Mouse (Mus musculus) kidney, embryonic 14.5 days (tissue): ENCODE measurements around the gene Eif4g2. TPM values are rescaled to one million over a fixed set of nuclear protein-coding genes. Genes with fewer than 3 reads are reported as not detected.

Source experiments
- ATAC-seq: fragments of 200-750 bp; cut with Nextera tagmentation; 2 replicates; pipeline ENCODE4 v1.8.0; 2017; ENCODE audit warnings: moderate number of reproducible peaks, mild to moderate bottlenecking, moderate TSS enrichment, moderate library complexity; ENCODE audit not compliant: low FRiP score, low TSS enrichment
- H3K27ac ChIP-seq: fragments of 300-500 bp; sonication (generic); 2 replicates; pipeline ENCODE4 v1.5.1; 2014; ENCODE audit warnings: low read depth, mild to moderate bottlenecking, low read length, moderate library complexity, mixed read lengths
- H3K27me3 ChIP-seq: fragments of 300-500 bp; sonication (generic); 2 replicates; pipeline ENCODE4 v1.6.1; 2014; ENCODE audit warnings: mild to moderate bottlenecking, low read length; ENCODE audit not compliant: control insufficient read depth, insufficient read depth
- H3K36me3 ChIP-seq: fragments of 300-500 bp; sonication (generic); 2 replicates; pipeline ENCODE4 v1.6.1; 2014; ENCODE audit warnings: low read length, mixed read lengths; ENCODE audit not compliant: control insufficient read depth, insufficient read depth
- H3K4me1 ChIP-seq: fragments of 300-500 bp; sonication (generic); 2 replicates; pipeline ENCODE4 v1.6.1; 2014; ENCODE audit warnings: low read length, mixed read lengths; ENCODE audit not compliant: control insufficient read depth, insufficient read depth
- H3K4me2 ChIP-seq: fragments of 300-500 bp; sonication (generic); replicated peaks from 2 replicates; pipeline ENCODE4 v1.6.1; 2014; ENCODE audit warnings: low read depth, mild to moderate bottlenecking, low read length
- H3K4me3 ChIP-seq: fragments of 300-500 bp; sonication (generic); 2 replicates; pipeline ENCODE4 v1.5.1; 2014; ENCODE audit warnings: mild to moderate bottlenecking, low read length
- H3K9ac ChIP-seq: fragments of 300-500 bp; sonication (generic); 2 replicates; pipeline ENCODE4 v1.6.1; 2014; ENCODE audit warnings: low read depth, mild to moderate bottlenecking, low read length, moderate library complexity
- H3K9me3 ChIP-seq: fragments of 300-500 bp; sonication (generic); 2 replicates; pipeline ENCODE4 v1.6.1; 2016; ENCODE audit warnings: low read length; ENCODE audit not compliant: control insufficient read depth
- WGBS: fragments of 180-500 bp; shearing (Covaris S2); extraction: QIAGEN DNeasy Blood & Tissue Kit; methylation state at CpG from one replicate; pipeline ENCODE4 v1.1.7; 2014; 5-methylcytosine and 5-hydroxymethylcytosine counted together
- polyA plus RNA-seq: library from polyadenylated mRNA; unstranded; fragments of >200 nt; fragmentation: Nextera tagmentation; extraction: Ambion mirVana; gene quantifications from 2 replicates; pipeline ENCODE4 v1.2.1, GENCODE M21; 2014

Gene Eif4g2
- polyA plus RNA-seq, 1 experiment from 2014 or later: 1,074 TPM

DNA sequence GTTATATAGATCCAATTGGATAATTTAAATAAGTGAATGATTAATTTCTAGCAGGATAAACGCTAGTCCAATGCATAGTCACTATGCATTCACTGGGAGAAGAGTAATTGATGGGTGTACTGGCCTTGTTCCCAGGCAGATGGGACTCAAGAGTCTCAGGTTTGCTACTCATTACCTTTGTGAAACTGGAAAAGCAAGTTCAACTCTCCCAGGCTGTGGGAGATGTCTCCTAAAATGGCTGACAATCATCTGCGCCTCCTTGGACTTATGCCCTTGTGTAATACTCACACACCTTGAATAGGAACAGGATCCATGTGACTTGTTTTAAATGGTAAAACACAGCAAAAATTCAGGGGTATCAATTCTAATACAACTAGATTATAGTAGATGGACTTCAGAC is 26.3 kb upstream of the Eif4g2 start:
- no peak overlapping the region for H3K4me2 ChIP-seq
- peaks cover 4% of the 10 kb centered on the region for H3K36me3 ChIP-seq
- no peak for ATAC-seq
- no peaks in the 10 kb centered on the region for H3K4me1 ChIP-seq
- H3K9ac ChIP-seq: no peak overlapping the region
- no peaks in the 10 kb centered on the region for H3K27me3 ChIP-seq
- no peak overlapping the region for H3K27ac ChIP-seq
- H3K9me3 ChIP-seq: no peaks in the 10 kb centered on the region
- WGBS: 98% methylated on average over 2 of the region's 2 CpGs
- H3K4me3 ChIP-seq: no peak overlapping the region

DNA sequence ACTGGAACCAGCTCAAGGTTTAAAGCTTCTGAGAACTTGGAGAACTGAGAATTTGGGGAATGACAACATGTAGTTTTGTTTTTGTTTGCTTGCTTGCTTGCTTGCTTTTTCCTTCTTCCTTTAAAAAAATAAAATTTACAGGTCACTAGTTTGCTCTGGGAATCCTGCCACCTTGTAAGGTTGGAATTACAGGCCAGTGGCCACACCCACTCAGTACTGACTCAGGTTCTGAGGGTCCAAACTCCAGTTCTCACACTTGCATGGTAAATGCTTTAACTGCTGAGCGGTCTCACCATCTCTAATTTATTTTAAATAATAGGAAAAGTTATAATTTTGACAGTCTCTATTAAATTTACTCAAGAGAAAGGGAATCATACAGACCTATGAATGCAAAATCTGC is 15.4 kb upstream of the Eif4g2 start:
- ATAC-seq: no peak
- WGBS: 95% methylated on average over 1 of the region's 1 CpGs
- no peak overlapping the region for H3K9ac ChIP-seq
- H3K9me3 ChIP-seq: no peaks in the 10 kb centered on the region
- no peaks in the 10 kb centered on the region for H3K27me3 ChIP-seq
- no peaks in the 10 kb centered on the region for H3K4me1 ChIP-seq
- no peaks in the 10 kb centered on the region for H3K36me3 ChIP-seq
- H3K4me2 ChIP-seq: no peak overlapping the region
- H3K27ac ChIP-seq: no peak overlapping the region
- no peak overlapping the region for H3K4me3 ChIP-seq

DNA sequence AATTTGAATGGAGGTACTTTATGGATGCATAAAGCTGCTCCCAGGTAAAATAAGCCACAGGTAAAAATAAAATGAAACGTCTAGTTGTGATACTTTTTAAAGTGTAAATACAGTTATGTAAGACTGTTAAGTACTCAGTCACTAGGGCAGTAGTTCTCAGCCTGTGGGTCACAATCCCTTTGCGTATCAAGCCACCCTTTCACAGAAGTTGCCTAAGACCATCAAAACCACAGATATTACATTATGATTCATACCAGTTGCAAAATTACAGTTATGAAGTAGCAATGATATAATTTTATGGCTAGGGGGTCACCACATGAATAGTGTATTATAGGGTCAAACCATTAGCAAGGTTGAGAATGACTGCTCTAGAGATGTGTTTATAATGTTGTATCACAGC is 12.3 kb upstream of the Eif4g2 start:
- Histone ChIP-seq H3K4me1 (no peaks in the 10 kb centered on the region), H3K27ac (no peak overlapping the region), H3K36me3 (no peaks in the 10 kb centered on the region), H3K4me3 (no peak overlapping the region), H3K9ac (no peak overlapping the region), H3K4me2 (no peak overlapping the region), H3K27me3 (no peaks in the 10 kb centered on the region), H3K9me3 (no peaks in the 10 kb centered on the region)
- ATAC-seq: no peak
- WGBS: 82% methylated on average over 2 of the region's 2 CpGs

DNA sequence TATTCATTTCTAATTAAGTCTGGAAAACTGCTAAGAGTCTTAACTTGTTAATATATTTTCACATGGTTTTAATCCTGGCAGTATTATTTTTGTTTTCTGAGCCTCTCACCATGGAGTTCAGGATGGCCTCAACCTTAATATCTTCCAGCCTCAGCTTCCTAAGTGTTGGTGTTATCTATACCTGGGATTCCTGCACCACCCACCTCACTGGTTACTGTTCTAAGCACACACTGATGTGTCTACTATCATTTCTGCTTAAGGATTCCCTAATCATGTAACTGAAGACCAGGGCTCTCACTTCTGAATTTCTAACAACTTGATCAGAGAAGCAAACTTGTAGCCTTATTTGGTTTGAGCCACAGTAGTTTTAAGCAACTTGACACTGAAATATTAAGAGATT is 2.3 kb upstream of the Eif4g2 start:
- H3K4me2 ChIP-seq: no peak overlapping the region
- H3K4me1 ChIP-seq: peaks cover 12% of the 10 kb centered on the region; the same call in 1 of the 2 replicates
- H3K9me3 ChIP-seq: no peaks in the 10 kb centered on the region
- H3K36me3 ChIP-seq: peaks cover 15% of the 10 kb centered on the region
- H3K27me3 ChIP-seq: no peaks in the 10 kb centered on the region
- no peak overlapping the region for H3K4me3 ChIP-seq
- no peak overlapping the region for H3K9ac ChIP-seq
- ATAC-seq: no peak
- H3K27ac ChIP-seq: no peak overlapping the region

DNA sequence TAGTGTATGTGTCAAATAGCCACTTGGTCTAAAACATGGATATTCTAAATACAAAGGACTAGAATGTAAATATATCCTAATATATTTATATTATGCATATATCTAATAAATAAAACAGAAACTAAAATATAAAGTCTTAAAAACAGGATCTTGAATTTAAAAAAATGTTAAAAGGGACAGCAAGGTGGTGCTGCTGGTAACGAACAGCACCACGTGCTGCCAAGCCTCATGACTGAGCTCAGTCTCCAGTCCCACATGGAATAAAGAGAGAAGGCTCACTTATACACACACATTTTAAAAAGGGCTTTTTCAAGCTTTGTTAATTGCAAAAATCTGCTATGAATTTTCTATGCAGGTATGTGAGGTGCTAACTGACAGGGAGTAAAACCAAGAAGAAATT is 1.6 kb upstream of the Eif4g2 start:
- no peak for ATAC-seq

DNA sequence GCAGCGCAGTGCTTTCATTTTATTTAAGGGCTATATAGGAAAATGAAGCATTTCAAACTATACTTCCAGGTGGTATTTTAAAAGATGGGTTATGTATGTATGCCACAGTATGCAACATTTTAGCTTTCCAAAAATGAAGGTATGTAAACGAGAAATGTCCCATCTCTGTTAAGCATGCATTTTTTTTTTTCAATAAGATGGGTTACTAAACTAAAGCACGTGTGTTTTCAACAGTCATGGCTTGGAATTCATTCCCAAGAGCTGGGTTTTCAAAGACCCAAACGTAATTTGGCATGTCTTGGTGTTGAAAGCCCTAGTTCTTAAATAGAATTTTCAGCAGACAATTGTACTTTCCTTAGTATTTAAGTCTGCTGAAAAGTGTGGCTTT is 897 bp upstream of the Eif4g2 start:
- H3K36me3 ChIP-seq: peaks cover 29% of the 10 kb centered on the region
- WGBS: 15% methylated on average over 4 of the region's 4 CpGs
- peak overlapping the region; percentile 57 for H3K4me2 ChIP-seq
- H3K27me3 ChIP-seq: no peaks in the 10 kb centered on the region
- H3K4me3 ChIP-seq: peak overlapping the region; percentile 98
- ATAC-seq: no peak
- H3K9ac ChIP-seq: peak overlapping the region; percentile 100
- peaks cover 17% of the 10 kb centered on the region; the same call in 1 of the 2 replicates for H3K4me1 ChIP-seq
- H3K9me3 ChIP-seq: no peaks in the 10 kb centered on the region
- peak overlapping the region; percentile 100 for H3K27ac ChIP-seq

More for the DNA sequence above, 1.6 kb upstream of the Eif4g2 start:
- no peak overlapping the region for H3K4me3 ChIP-seq
- 87% methylated on average over 2 of the region's 2 CpGs for WGBS
- peaks cover 22% of the 10 kb centered on the region for H3K36me3 ChIP-seq
- no peaks in the 10 kb centered on the region for H3K9me3 ChIP-seq
- no peak overlapping the region for H3K4me2 ChIP-seq
- H3K4me1 ChIP-seq: peaks cover 16% of the 10 kb centered on the region; the same call in 1 of the 2 replicates
- H3K27me3 ChIP-seq: no peaks in the 10 kb centered on the region
- H3K27ac ChIP-seq: no peak overlapping the region
- no peak overlapping the region for H3K9ac ChIP-seq

DNA sequence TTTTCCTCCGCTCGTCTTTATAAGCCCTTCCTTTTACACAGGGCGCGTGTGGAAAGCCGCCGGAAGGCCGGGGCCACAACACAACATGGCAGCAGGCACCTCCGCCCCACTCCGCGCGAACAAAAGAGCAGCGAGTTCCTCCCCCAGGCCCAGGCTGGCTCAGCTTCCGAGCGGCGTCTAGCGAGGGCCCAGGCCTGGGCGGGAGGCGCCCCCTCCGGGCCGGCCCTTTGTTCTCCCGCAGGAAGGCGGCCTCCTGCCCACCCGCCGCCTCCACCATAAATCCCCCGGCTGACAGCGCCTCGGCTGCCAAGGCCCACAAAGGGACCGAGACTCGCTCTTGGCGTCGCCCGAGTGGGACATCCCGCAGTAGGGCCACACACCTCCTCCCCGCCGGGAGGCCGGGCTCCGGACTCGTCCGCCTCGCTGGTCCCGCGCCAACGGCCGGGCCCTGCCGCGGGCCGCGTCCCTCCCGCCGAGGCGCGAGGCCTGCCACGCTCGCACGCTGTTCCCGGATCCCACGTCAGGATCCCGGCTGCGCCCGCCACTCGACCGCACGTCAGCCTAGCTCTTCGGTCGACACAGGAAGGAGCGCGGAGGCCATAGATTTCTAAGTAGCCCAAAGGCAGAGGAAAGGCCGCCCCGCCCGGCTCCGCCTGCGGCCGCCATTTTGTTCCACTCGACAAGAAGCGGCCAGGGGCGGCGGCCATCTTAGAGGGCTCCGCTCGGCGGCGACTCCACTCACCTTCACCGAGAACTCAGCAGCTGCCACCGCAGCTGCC is 598 bp downstream of the Eif4g2 start:
- no peaks in the 10 kb centered on the region for H3K9me3 ChIP-seq
- H3K9ac ChIP-seq: peak overlapping the region; percentile 100
- H3K4me2 ChIP-seq: peak overlapping the region; percentile 57
- H3K36me3 ChIP-seq: peaks cover 44% of the 10 kb centered on the region
- H3K4me3 ChIP-seq: peak overlapping the region; percentile 98
- WGBS: under 1% methylated on average over 82 of the region's 83 CpGs
- H3K4me1 ChIP-seq: peaks cover 17% of the 10 kb centered on the region; the same call in 1 of the 2 replicates
- H3K27ac ChIP-seq: peak overlapping the region; percentile 100
- no peaks in the 10 kb centered on the region for H3K27me3 ChIP-seq
- ATAC-seq: peak; percentile 77

DNA sequence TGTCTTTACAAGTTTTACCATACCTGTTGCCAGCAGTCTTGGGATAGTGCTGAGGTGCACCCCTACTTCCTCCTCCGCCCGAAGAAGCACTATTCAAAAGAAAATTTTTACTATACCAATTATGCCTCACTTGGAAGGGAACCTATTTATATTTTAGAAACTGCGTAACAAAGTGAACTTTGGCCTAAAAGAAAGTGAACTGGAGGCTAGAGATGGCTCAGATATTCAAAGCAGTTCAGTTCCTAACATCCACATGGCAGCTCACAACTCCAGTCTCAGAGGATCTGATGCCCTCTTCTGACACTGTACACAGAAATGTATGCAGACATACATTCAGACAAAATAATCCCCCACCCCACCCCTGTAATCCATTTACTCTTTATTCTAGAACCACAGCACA is 2.0 kb downstream of the Eif4g2 start:
- Histone ChIP-seq H3K27me3 (no peaks in the 10 kb centered on the region), H3K4me2 (peak overlapping the region; percentile 57), H3K4me3 (peak overlapping the region; percentile 98), H3K36me3 (peaks cover 58% of the 10 kb centered on the region), H3K27ac (no peak overlapping the region), H3K9ac (peak overlapping the region; percentile 100), H3K9me3 (no peaks in the 10 kb centered on the region), H3K4me1 (peaks cover 17% of the 10 kb centered on the region; the same call in 1 of the 2 replicates)
- WGBS: 90% methylated on average over 3 of the region's 3 CpGs
- no peak for ATAC-seq

DNA sequence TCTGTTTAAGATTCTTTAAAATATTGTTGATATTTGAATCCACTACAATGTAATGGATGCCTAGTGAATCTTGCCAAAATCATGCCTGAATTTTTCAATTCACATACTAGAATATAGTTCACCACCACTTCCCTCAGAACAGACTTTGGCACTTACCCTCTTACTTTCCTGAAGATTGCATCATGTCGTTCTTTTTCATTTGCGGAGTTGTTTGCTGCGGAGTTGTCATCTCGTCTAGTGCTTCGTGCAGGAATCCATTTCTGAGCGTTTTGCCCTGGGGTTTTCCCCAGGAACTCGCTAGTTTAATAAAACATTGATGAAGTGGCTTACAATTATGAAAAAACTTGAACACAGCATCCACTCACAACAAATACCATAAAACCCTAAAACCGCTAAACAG is 2.8 kb downstream of the Eif4g2 start:
- Histone ChIP-seq H3K9me3 (no peaks in the 10 kb centered on the region), H3K4me1 (peaks cover 17% of the 10 kb centered on the region; the same call in 1 of the 2 replicates), H3K27me3 (no peaks in the 10 kb centered on the region), H3K27ac (no peak overlapping the region), H3K36me3 (peaks cover 66% of the 10 kb centered on the region), H3K4me2 (no peak overlapping the region; the same call in 1 of the 2 replicates), H3K9ac (no peak overlapping the region), H3K4me3 (no peak overlapping the region)
- no peak for ATAC-seq
- 89% methylated on average over 8 of the region's 8 CpGs for WGBS
